20 mouse cellular contexts compared by ENCODE assay signal in the genomic region with DNA sequence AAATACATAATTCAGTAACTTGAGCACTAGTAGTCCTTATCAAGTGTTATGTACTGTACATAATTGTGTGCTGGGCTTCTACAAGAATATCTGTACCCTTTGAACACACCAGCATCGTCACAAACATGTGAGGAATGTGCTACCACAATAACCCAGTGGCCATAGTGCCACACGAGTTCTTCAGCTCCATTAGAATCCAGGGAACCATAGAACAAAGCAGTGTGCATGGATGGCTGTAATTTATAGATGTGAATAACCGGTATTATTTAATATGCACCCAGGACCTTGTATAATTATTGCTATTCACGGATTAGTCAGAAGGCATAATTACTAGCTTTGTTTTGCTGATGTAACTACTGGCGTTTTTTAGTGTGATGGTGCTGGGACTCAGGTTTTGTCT. TPM values are rescaled to one million over a fixed set of nuclear protein-coding genes. Genes with fewer than 3 reads are reported as not detected.
DNase-seq lines count a peak whose midpoint lies in the region; ATAC-seq lines count a peak whose summit lies in the region.
"Had no signal": no experiment of that assay in that cellular context is flagged by ENCODE, and none has a peak within 500 bp of the region (broad histone marks: within the 10 kb centered on the region; RNA-seq: fewer than 3 reads in every experiment).

No protein-coding gene starts in this region.

- no peak overlapping the region for H3K4me3 ChIP-seq in forebrain, embryonic 14.5 days (ENCODE audit: low read depth, low read length)
- no peak overlapping the region for H3K4me3 ChIP-seq in forebrain, embryonic 11.5 days (ENCODE audit: low read depth, low read length)
- H3K4me3 ChIP-seq in hindbrain, embryonic 16.5 days (ENCODE audit: low read length): no peak overlapping the region
- no peak overlapping the region for H3K4me3 ChIP-seq in hindbrain, embryonic 12.5 days
- H3K4me3 ChIP-seq in midbrain, embryonic 16.5 days (ENCODE audit: low read depth, low read length): no peak overlapping the region
- no peak overlapping the region for H3K4me3 ChIP-seq in midbrain, embryonic 14.5 days (replicated peaks; ENCODE audit: low read depth, low read length)
- no peak overlapping the region for H3K4me3 ChIP-seq in forebrain, embryonic 16.5 days (replicated peaks; ENCODE audit: low read length)
- H3K4me3 ChIP-seq: embryonic facial prominence, embryonic 12.5 days; heart, embryonic 13.5 days; intestine, embryonic 15.5 days had no signal

- H3K4me1 ChIP-seq in forebrain, embryonic 14.5 days (ENCODE audit: control insufficient read depth, insufficient read depth, low read length): peaks cover 5% of the 10 kb centered on the region; the same call in 1 of the 2 replicates
- H3K4me1 ChIP-seq in forebrain, embryonic 11.5 days (replicated peaks; ENCODE audit: control insufficient read depth, insufficient read depth, low read length): no peaks in the 10 kb centered on the region
- H3K4me1 ChIP-seq in hindbrain, embryonic 16.5 days (ENCODE audit: control insufficient read depth, insufficient read depth, low read depth, low read length): no peaks in the 10 kb centered on the region
- H3K4me1 ChIP-seq in hindbrain, embryonic 12.5 days: no peaks in the 10 kb centered on the region
- H3K4me1 ChIP-seq in midbrain, embryonic 16.5 days (ENCODE audit: control insufficient read depth, insufficient read depth, low read length): no peaks in the 10 kb centered on the region
- no peaks in the 10 kb centered on the region for H3K4me1 ChIP-seq in midbrain, embryonic 14.5 days (ENCODE audit: control insufficient read depth, insufficient read depth, low read length)
- H3K4me1 ChIP-seq in forebrain, embryonic 16.5 days (replicated peaks; ENCODE audit: control insufficient read depth, insufficient read depth, low read length): peaks cover 7% of the 10 kb centered on the region
- H3K4me1 ChIP-seq: embryonic facial prominence, embryonic 12.5 days; heart, embryonic 13.5 days; intestine, embryonic 15.5 days had no signal

- no peak overlapping the region for H3K9ac ChIP-seq in forebrain, embryonic 14.5 days (ENCODE audit: low read length)
- H3K9ac ChIP-seq in forebrain, embryonic 11.5 days (ENCODE audit: low read length): no peak overlapping the region
- no peak overlapping the region for H3K9ac ChIP-seq in hindbrain, embryonic 16.5 days (ENCODE audit: low read depth, low read length)
- H3K9ac ChIP-seq in hindbrain, embryonic 12.5 days: no peak overlapping the region
- H3K9ac ChIP-seq in midbrain, embryonic 16.5 days (ENCODE audit: low read depth, low read length): no peak overlapping the region
- H3K9ac ChIP-seq in midbrain, embryonic 14.5 days (replicated peaks; ENCODE audit: low read length): no peak overlapping the region
- no peak overlapping the region for H3K9ac ChIP-seq in forebrain, embryonic 16.5 days (replicated peaks; ENCODE audit: low read depth, low read length)
- H3K9ac ChIP-seq: embryonic facial prominence, embryonic 12.5 days; heart, embryonic 13.5 days; intestine, embryonic 15.5 days had no signal

- no peak overlapping the region for H3K27ac ChIP-seq in forebrain, embryonic 14.5 days (ENCODE audit: low read depth, low read length)
- H3K27ac ChIP-seq in forebrain, embryonic 11.5 days (ENCODE audit: low read depth, low read length): no peak overlapping the region
- H3K27ac ChIP-seq in hindbrain, embryonic 16.5 days (ENCODE audit: low read depth, low read length): no peak overlapping the region
- H3K27ac ChIP-seq in hindbrain, embryonic 12.5 days: no peak overlapping the region
- no peak overlapping the region for H3K27ac ChIP-seq in midbrain, embryonic 16.5 days (ENCODE audit: low read length)
- no peak overlapping the region for H3K27ac ChIP-seq in midbrain, embryonic 14.5 days (replicated peaks; ENCODE audit: low read depth, low read length)
- H3K27ac ChIP-seq in forebrain, embryonic 16.5 days (ENCODE audit: low read length): no peak overlapping the region; the same call in 1 of the 2 replicates
- H3K27ac ChIP-seq: embryonic facial prominence, embryonic 12.5 days; heart, embryonic 13.5 days; intestine, embryonic 15.5 days had no signal

- DNase-seq in forebrain, embryonic 14.5 days (ENCODE audit: low spot score): no peak
- DNase-seq in forebrain, embryonic 11.5 days (ENCODE audit: low spot score): no peak
- DNase-seq in midbrain, embryonic 14.5 days: no peak
- DNase-seq in kidney, postnatal 25 days: no peak
- DNase-seq: adrenal gland, postnatal 10 days; cerebellum, adult 11-12 months; cerebellum, adult 9-10 months; cerebellum, postnatal 25 days; gastrocnemius, postnatal 36 days; heart, adult 11 months; heart, postnatal 36 days had no signal

- 57% methylated on average over 5 of the region's 5 CpGs for WGBS in forebrain, embryonic 14.5 days
- WGBS in forebrain, embryonic 11.5 days: 76% methylated on average over 5 of the region's 5 CpGs
- 69% methylated on average over 5 of the region's 5 CpGs for WGBS in hindbrain, embryonic 16.5 days
- WGBS in hindbrain, embryonic 12.5 days: 77% methylated on average over 5 of the region's 5 CpGs
- WGBS in midbrain, embryonic 16.5 days: 62% methylated on average over 5 of the region's 5 CpGs
- 72% methylated on average over 5 of the region's 5 CpGs for WGBS in midbrain, embryonic 14.5 days
- 62% methylated on average over 5 of the region's 5 CpGs for WGBS in forebrain, embryonic 16.5 days

- no peaks in the 10 kb centered on the region for H3K27me3 ChIP-seq in forebrain, embryonic 14.5 days (replicated peaks; ENCODE audit: control insufficient read depth, insufficient read depth, low read length)
- no peaks in the 10 kb centered on the region for H3K27me3 ChIP-seq in forebrain, embryonic 11.5 days (ENCODE audit: control insufficient read depth, insufficient read depth, low read length)
- no peaks in the 10 kb centered on the region for H3K27me3 ChIP-seq in hindbrain, embryonic 16.5 days (replicated peaks; ENCODE audit: control insufficient read depth, insufficient read depth, low read length)
- H3K27me3 ChIP-seq in hindbrain, embryonic 12.5 days: no peaks in the 10 kb centered on the region
- no peaks in the 10 kb centered on the region for H3K27me3 ChIP-seq in midbrain, embryonic 16.5 days (ENCODE audit: control insufficient read depth, insufficient read depth, low read depth, low read length)
- H3K27me3 ChIP-seq in midbrain, embryonic 14.5 days (ENCODE audit: control insufficient read depth, insufficient read depth, low read length): no peaks in the 10 kb centered on the region
- no peaks in the 10 kb centered on the region for H3K27me3 ChIP-seq in forebrain, embryonic 16.5 days (replicated peaks; ENCODE audit: control insufficient read depth, insufficient read depth, low read length)
- H3K27me3 ChIP-seq: embryonic facial prominence, embryonic 12.5 days; heart, embryonic 13.5 days; intestine, embryonic 15.5 days had no signal

- no peak overlapping the region for H3K4me2 ChIP-seq in forebrain, embryonic 14.5 days (ENCODE audit: low read length)
- H3K4me2 ChIP-seq in forebrain, embryonic 11.5 days (ENCODE audit: low read depth, low read length, severe bottlenecking): no peak overlapping the region
- no peak overlapping the region for H3K4me2 ChIP-seq in hindbrain, embryonic 16.5 days (ENCODE audit: low read length)
- no peak overlapping the region for H3K4me2 ChIP-seq in hindbrain, embryonic 12.5 days (replicated peaks)
- no peak overlapping the region for H3K4me2 ChIP-seq in midbrain, embryonic 16.5 days (ENCODE audit: low read length)
- H3K4me2 ChIP-seq in midbrain, embryonic 14.5 days (ENCODE audit: low read length): no peak overlapping the region
- H3K4me2 ChIP-seq in forebrain, embryonic 16.5 days (ENCODE audit: low read length): no peak overlapping the region
- H3K4me2 ChIP-seq: embryonic facial prominence, embryonic 12.5 days; heart, embryonic 13.5 days; intestine, embryonic 15.5 days had no signal

- peak; percentile 51; the same call in 1 of the 2 replicates for ATAC-seq in forebrain, embryonic 14.5 days
- ATAC-seq in forebrain, embryonic 11.5 days (replicated peaks; ENCODE audit: low FRiP score): no peak; the same call in 1 of the 2 replicates
- peak; percentile 11; the same call in 1 of the 2 replicates for ATAC-seq in hindbrain, embryonic 16.5 days
- no peak for ATAC-seq in hindbrain, embryonic 12.5 days (ENCODE audit: low FRiP score)
- ATAC-seq in midbrain, embryonic 16.5 days: peak; percentile 32
- ATAC-seq in midbrain, embryonic 14.5 days (ENCODE audit: low FRiP score, low TSS enrichment): no peak
- peak; percentile 60 for ATAC-seq in forebrain, embryonic 16.5 days
- ATAC-seq: intestine, embryonic 15.5 days had no signal

- no peaks in the 10 kb centered on the region for H3K36me3 ChIP-seq in forebrain, embryonic 14.5 days (ENCODE audit: control insufficient read depth, insufficient read depth, low read length)
- H3K36me3 ChIP-seq in forebrain, embryonic 11.5 days (ENCODE audit: control insufficient read depth, insufficient read depth, low read length): no peaks in the 10 kb centered on the region
- no peaks in the 10 kb centered on the region for H3K36me3 ChIP-seq in hindbrain, embryonic 16.5 days (ENCODE audit: control insufficient read depth, insufficient read depth, low read length)
- no peaks in the 10 kb centered on the region for H3K36me3 ChIP-seq in hindbrain, embryonic 12.5 days
- H3K36me3 ChIP-seq in midbrain, embryonic 16.5 days (ENCODE audit: control insufficient read depth, insufficient read depth, low read length): no peaks in the 10 kb centered on the region
- no peaks in the 10 kb centered on the region for H3K36me3 ChIP-seq in midbrain, embryonic 14.5 days (ENCODE audit: control insufficient read depth, insufficient read depth, low read length)
- no peaks in the 10 kb centered on the region for H3K36me3 ChIP-seq in forebrain, embryonic 16.5 days (ENCODE audit: control insufficient read depth, insufficient read depth)
- H3K36me3 ChIP-seq: embryonic facial prominence, embryonic 12.5 days; heart, embryonic 13.5 days; intestine, embryonic 15.5 days had no signal

- H3K9me3 ChIP-seq in forebrain, embryonic 14.5 days (replicated peaks; ENCODE audit: control insufficient read depth, low read length): no peaks in the 10 kb centered on the region
- H3K9me3 ChIP-seq in forebrain, embryonic 11.5 days (ENCODE audit: control insufficient read depth, low read length): no peaks in the 10 kb centered on the region
- H3K9me3 ChIP-seq in hindbrain, embryonic 16.5 days (ENCODE audit: control insufficient read depth, low read length): no peaks in the 10 kb centered on the region
- no peaks in the 10 kb centered on the region for H3K9me3 ChIP-seq in hindbrain, embryonic 12.5 days (replicated peaks)
- H3K9me3 ChIP-seq in midbrain, embryonic 16.5 days (replicated peaks; ENCODE audit: control insufficient read depth, low read length, poor library complexity, severe bottlenecking): no peaks in the 10 kb centered on the region
- no peaks in the 10 kb centered on the region for H3K9me3 ChIP-seq in midbrain, embryonic 14.5 days (ENCODE audit: control insufficient read depth, low read length)
- H3K9me3 ChIP-seq in forebrain, embryonic 16.5 days (ENCODE audit: control insufficient read depth, low read length): no peaks in the 10 kb centered on the region
- H3K9me3 ChIP-seq: embryonic facial prominence, embryonic 12.5 days; heart, embryonic 13.5 days; intestine, embryonic 15.5 days had no signal

RNA-seq across cellular contexts. Expression of a gene that starts 48.3 kb away (rescaled TPM):
- polyA plus RNA-seq in forebrain, embryonic 14.5 days (2014; fragmentation: Nextera tagmentation; extraction: Ambion mirVana): 2.9 and 5.7 TPM in 2 replicates
- polyA plus RNA-seq in forebrain, embryonic 11.5 days (2014; fragmentation: Nextera tagmentation; extraction: Ambion mirVana): 0.21 and 0.25 TPM in 2 replicates
- polyA plus RNA-seq in hindbrain, embryonic 16.5 days (2015; fragmentation: Nextera tagmentation; extraction: Ambion mirVana): 12.1 and 12.6 TPM in 2 replicates
- 4.9 and 5.3 TPM in 2 replicates for polyA plus RNA-seq in hindbrain, embryonic 12.5 days (2016; fragmentation: Nextera tagmentation; extraction: Ambion mirVana)
- polyA plus RNA-seq in midbrain, embryonic 16.5 days (2015; fragmentation: Nextera tagmentation; extraction: Ambion mirVana): 13.6 and 25.7 TPM in 2 replicates
- 7.5 and 12.3 TPM in 2 replicates for polyA plus RNA-seq in midbrain, embryonic 14.5 days (2014; fragmentation: Nextera tagmentation; extraction: Ambion mirVana)
- polyA plus RNA-seq in forebrain, embryonic 16.5 days (2015; fragmentation: Nextera tagmentation; extraction: Ambion mirVana): 3.6 and 5.7 TPM in 2 replicates
- polyA plus RNA-seq: C2C12; heart, postnatal 0 days had no signal

Comparison
In these comparisons a context has a peak if more than half of its experiments do, and no peak if none do; other contexts are left out.
1. ATAC-seq: peak in forebrain, embryonic 14.5 days (single experiment), hindbrain, embryonic 16.5 days (single experiment), midbrain, embryonic 16.5 days (single experiment) and forebrain, embryonic 16.5 days (single experiment); none in forebrain, embryonic 11.5 days (single experiment), hindbrain, embryonic 12.5 days (single experiment) and midbrain, embryonic 14.5 days (single experiment).